Mouse (Mus musculus): ENCODE results near the gene Yeats2. TPM values are rescaled to one million over a fixed set of nuclear protein-coding genes. Genes with fewer than 3 reads are reported as not detected.
"Not testable (repeated sequence)": the region's sequence is repeated elsewhere in the genome, so short reads cannot be mapped to it uniquely, and the experiment has no call there.

Yeats2 gene
- polyA plus RNA-seq (2017; shearing (Covaris generic)): 1 to 10 TPM; 6.0 to 8.4 TPM

- ATAC-seq: peak; percentile 88
These were observed at the start of gene Yeats2 for GRCm38 (mm10) chr16:20140772-20141531. TSS of gene Yeats2 (plus strand) at chr16:20141063.

GRCm38 (mm10) chr16:20095966-20096365, 44.9 kb upstream of the Yeats2 start:
- ATAC-seq: no peak

GRCm38 (mm10) chr16:20097069-20097710, 43.7 kb upstream of the Yeats2 start, which contains the start of gene Klhl24:
TSS of gene Klhl24 (plus strand) at chr16:20097542.
- ATAC-seq: peak; percentile 89

DNA sequence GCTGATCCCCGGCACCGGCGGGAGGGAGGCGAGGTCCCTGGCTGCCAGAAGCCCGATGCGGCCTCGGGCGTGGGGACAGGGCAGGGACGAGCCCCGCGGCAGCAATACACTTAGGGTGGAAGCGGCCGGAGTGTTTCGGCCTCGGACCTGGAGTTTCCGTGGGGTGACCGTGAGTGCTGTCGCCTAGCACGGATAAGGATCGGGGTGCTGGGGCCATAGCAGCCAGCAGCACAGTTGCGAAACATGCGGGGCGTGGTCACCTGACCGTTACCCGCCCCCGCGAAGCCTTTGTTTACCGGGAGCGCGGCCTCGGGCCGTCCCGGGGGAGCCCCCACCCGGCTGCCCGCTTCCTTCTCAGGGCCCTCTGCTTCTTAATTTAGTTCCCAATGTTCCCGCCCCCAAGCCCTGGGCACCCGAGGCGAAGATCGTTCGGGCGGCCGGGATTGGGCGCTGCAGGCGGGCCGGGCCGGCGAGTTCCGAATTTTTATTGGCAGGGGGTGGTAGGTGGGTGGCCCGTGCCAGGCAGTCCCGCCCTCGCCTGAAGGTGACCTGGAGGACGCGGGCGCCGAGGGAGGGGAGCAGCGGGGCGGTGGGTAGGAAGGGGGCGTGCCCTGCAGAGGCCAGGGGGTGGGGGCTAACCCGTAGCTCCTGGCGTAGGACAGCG, 43.0 kb upstream of the Yeats2 start:
- peak; percentile 73 for ATAC-seq

DNA sequence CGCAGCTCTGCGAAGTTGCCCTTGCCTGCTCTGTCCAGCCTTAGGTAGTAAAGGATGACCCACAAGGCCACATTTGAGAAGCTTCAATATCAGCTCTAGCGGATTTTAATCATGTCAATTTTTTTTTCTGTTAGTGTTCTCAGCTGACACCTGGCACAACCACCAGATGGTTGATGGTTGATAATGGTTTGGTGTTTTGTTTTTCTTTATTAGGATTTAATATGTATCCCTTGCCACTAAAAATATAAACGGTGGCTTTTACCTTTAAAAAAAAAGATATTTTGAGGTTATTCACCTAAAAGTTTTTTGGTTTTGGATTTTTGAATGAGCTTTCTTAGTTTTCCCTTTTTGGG, 42.5 kb upstream of the Yeats2 start:
- ATAC-seq: no peak

GRCm38 (mm10) chr16:20098866-20099629, 41.8 kb upstream of the Yeats2 start:
- ATAC-seq: no peak

DNA sequence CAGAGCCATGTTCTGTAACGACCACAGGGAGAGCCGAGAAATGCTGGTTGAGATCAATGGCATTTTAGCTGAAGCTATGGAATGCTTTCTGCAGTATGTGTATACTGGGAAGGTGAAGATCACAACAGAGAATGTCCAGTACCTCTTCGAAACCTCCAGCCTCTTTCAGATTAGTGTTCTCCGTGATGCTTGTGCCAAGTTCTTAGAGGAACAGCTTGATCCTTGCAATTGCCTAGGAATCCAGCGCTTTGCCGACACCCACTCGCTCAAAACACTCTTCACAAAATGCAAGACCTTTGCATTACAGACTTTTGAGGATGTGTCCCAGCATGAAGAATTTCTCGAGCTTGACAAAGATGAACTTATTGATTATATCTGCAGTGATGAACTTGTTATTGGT, 33.9 kb upstream of the Yeats2 start:
- ATAC-seq: no peak

GRCm38 (mm10) chr16:20108961-20109360, 31.9 kb upstream of the Yeats2 start:
- ATAC-seq: no peak

- no peak for ATAC-seq
These were observed 28.2 kb upstream of the Yeats2 start for GRCm38 (mm10) chr16:20112649-20113048.

GRCm38 (mm10) chr16:20116069-20116468, 24.8 kb upstream of the Yeats2 start:
- ATAC-seq: no peak

DNA sequence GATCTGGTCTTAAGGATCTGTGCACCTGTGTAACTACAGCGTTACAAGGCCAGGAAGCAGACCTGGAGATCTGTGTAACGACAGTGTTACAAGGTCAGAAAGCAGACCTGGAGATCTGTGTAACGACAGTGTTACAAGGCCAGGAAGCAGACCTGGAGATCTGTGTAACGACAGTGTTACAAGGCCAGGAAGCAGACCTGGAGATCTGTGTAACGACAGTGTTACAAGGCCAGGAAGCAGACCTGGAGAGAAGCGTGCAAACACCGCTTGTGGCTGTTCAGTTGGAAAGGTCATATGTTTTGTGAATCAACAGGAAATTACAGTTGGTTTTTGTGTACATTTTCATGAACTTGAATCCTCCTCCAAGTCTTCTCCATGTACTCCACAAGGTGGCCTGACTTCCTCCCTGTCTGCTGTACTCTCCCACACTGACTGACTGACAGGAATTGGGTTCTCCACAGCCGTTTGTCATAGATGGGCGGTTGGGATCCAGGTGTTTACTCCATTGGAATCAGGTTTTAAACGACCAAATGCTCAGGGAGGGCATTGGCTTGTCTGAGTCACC, 14.5 kb upstream of the Yeats2 start:
- ATAC-seq: not testable (repeated sequence)

GRCm38 (mm10) chr16:20130397-20130796, 10.5 kb upstream of the Yeats2 start:
- no peak for ATAC-seq

DNA sequence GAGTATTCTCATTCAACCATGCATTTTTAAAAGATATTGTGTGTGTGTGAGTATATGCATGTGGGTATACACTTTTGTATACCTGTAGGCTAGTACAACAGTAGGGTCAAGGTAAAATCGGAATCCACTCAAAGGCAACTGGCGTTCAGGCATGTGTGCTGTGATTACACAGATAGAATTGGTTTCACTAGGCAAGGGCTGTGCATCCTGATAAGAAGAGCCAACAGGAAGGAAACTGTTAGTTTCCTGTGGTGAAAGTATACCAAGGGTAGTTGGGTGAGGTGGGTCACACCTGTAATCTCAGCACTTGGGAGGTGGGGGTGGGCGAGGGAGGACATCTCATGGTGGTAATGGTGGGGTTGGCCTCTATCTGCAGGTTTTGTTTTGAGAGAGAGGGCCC, 3.7 kb downstream of the Yeats2 start:
- no peak for ATAC-seq

GRCm38 (mm10) chr16:20151991-20152390, 11.1 kb downstream of the Yeats2 start:
- ATAC-seq: no peak

GRCm38 (mm10) chr16:20153742-20154141, 12.9 kb downstream of the Yeats2 start:
- no peak for ATAC-seq

- ATAC-seq: no peak
These were observed 19.3 kb downstream of the Yeats2 start for GRCm38 (mm10) chr16:20160130-20160529.

DNA sequence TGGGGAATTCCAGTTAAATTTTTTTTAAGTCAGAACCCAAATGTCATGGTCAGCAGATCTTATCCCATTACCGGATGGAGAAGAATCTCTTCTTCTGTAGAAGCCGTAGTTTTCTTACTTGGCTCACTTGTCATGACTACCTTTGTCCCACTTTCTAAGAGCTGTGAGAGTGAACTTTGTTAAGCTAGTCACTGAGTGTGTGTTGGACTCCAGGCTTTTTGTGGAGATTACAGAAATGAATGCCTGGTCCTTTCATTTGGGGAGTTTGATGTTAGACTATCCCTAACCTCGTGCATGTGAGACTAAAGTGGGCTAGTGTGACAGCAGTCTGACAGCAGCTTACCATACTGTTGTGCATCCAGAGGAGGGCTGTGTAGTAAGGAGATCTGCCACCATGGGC, 28.2 kb downstream of the Yeats2 start:
- no peak for ATAC-seq

GRCm38 (mm10) chr16:20169471-20170106, 28.7 kb downstream of the Yeats2 start:
- ATAC-seq: no peak

DNA sequence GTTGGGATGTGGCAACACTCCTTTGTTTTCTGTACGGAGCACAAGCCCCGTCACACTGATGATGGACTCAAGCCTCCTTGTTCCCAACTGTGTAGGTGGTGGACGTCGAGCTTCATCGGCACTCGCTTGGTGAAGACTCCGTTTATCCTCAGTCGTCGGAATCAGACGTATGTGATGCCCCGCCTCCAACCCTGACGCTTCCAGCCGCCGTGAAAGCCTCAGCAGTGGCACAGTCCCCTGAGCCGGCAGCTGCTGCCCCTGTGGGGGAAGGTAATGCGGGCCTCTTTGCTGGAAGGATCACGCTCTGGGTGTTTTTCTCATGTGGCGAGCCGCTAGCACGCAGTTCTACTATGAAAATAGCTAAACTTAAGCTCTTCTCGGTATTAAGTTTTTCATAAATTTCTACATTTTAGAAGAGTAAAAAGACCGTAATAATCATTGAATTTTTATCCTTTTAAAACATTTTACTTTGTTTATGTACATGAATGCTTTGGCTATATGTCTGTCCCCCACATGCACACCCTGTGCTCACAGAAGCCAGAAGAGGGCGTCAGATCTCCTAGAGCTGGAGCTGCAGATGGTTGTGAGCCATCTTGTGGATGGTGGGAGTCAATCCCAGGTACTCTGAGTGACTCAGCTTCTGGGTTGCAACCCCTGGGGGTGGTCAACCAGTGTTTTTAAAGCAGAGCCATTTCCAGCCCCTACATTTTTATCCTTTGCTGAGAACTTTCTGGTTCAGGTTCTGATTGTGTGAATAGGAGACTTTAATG, 38.7 kb downstream of the Yeats2 start:
- no peak for ATAC-seq

DNA sequence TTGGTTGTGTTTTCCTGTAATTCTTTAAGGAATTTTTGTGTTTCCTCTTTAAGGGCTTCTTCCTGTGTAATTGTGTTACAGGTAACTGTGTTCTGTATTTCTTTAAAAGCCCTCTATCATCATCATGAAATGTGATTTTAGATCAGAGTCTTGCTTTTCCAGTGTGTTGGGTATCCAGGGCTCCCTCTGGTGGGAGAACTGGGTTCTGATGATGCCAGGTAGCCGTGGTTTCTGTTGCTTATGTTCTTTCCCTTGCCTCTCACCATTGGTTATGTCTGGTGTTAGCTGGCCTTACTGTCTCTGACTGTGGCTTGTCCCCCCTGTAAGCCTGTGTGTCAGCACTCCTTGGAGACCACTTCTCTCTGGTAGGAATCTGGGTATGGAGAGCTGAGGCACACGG, 44.5 kb downstream of the Yeats2 start:
- peak; percentile 60 for ATAC-seq

- no peak for ATAC-seq
These were observed 50.5 kb downstream of the Yeats2 start for GRCm38 (mm10) chr16:20191161-20191882.

Data from CD4-positive, CD25-positive, alpha-beta regulatory T cell, adult 4 months (primary cell).